Mouse (Mus musculus) embryonic facial prominence, embryonic 11.5 days (tissue): ENCODE data around the gene Msmo1. TPM values are rescaled to one million over a fixed set of nuclear protein-coding genes. Genes with fewer than 3 reads are reported as not detected.

Experiments used
- ATAC-seq: fragments of 200-750 bp; cut with Nextera tagmentation; replicated peaks from 2 replicates; pipeline ENCODE4 v1.8.0; 2017; ENCODE audit warnings: low read depth; ENCODE audit not compliant: insufficient number of reproducible peaks, low FRiP score, low TSS enrichment
- DNase-seq: peaks from one replicate; pipeline ENCODE4 v3.0.0-alpha.2; 2015; ENCODE audit warnings: low spot score
- H3K27ac ChIP-seq: fragments of 300-500 bp; sonication (generic); replicated peaks from 2 replicates; pipeline ENCODE4 v1.5.1; 2014; ENCODE audit warnings: mild to moderate bottlenecking, low read depth, low read length, control low read depth
- H3K27me3 ChIP-seq: fragments of 300-500 bp; sonication (generic); 2 replicates; pipeline ENCODE4 v1.6.1; 2014; ENCODE audit warnings: mild to moderate bottlenecking, low read length, moderate library complexity, mixed read lengths; ENCODE audit not compliant: control insufficient read depth, insufficient read depth
- H3K36me3 ChIP-seq: fragments of 300-500 bp; sonication (generic); replicated peaks from 2 replicates; pipeline ENCODE4 v1.6.1; 2014; ENCODE audit warnings: low read depth, mild to moderate bottlenecking, low read length, moderate library complexity, mixed read lengths; ENCODE audit not compliant: control insufficient read depth, insufficient read depth
- H3K4me1 ChIP-seq: fragments of 300-500 bp; sonication (generic); 2 replicates; pipeline ENCODE4 v1.6.1; 2014; ENCODE audit warnings: low read length, mixed read lengths; ENCODE audit not compliant: control insufficient read depth, insufficient read depth
- H3K4me2 ChIP-seq: fragments of 300-500 bp; sonication (generic); 2 replicates; pipeline ENCODE4 v1.6.1; 2014; ENCODE audit warnings: low read depth, mild to moderate bottlenecking, control low read depth, low read length, moderate library complexity
- H3K4me3 ChIP-seq: fragments of 300-500 bp; sonication (generic); 2 replicates; pipeline ENCODE4 v1.5.1; 2014; ENCODE audit warnings: low read depth, low read length, control low read depth
- H3K9ac ChIP-seq: fragments of 300-500 bp; sonication (generic); replicated peaks from 2 replicates; pipeline ENCODE4 v1.6.1; 2014; ENCODE audit warnings: mild to moderate bottlenecking, control low read depth, low read length
- H3K9me3 ChIP-seq: fragments of 300-500 bp; sonication (generic); replicated peaks from 2 replicates; pipeline ENCODE4 v1.6.1; 2016; ENCODE audit warnings: mild to moderate bottlenecking, low read length, inconsistent platforms, mixed read lengths; ENCODE audit not compliant: control insufficient read depth
- WGBS: fragments of 180-500 bp; shearing (Covaris S2); extraction: QIAGEN DNeasy Blood & Tissue Kit; methylation state at CpG from one replicate; pipeline ENCODE4 v1.1.7; 2014; 5-methylcytosine and 5-hydroxymethylcytosine counted together
- polyA plus RNA-seq: library from polyadenylated mRNA; unstranded; fragments of >200 nt; fragmentation: Nextera tagmentation; extraction: Ambion mirVana; gene quantifications from 2 replicates; pipeline ENCODE4 v1.2.1, GENCODE M21; 2014

Gene Msmo1
- polyA plus RNA-seq, 1 experiment from 2014 or later, result 154 TPM

- Histone ChIP-seq H3K27me3 (no peaks in the 10 kb centered on the region), H3K9ac (no peak overlapping the region), H3K9me3 (no peaks in the 10 kb centered on the region), H3K4me1 (no peaks in the 10 kb centered on the region), H3K4me3 (no peak overlapping the region), H3K27ac (no peak overlapping the region), H3K4me2 (no peak overlapping the region), H3K36me3 (no peaks in the 10 kb centered on the region)
- WGBS, result 51% methylated on average over 3 of the region's 3 CpGs
- no peak for DNase-seq
- ATAC-seq, result no peak
These were observed 51.1 kb downstream of the Msmo1 start for GRCm38 (mm10) chr8:64682501-64682900.

GRCm38 (mm10) chr8:64676381-64676780 is 57.2 kb downstream of the Msmo1 start:
- Histone ChIP-seq H3K4me1 (no peaks in the 10 kb centered on the region), H3K9ac (no peak overlapping the region), H3K27ac (no peak overlapping the region), H3K4me2 (no peak overlapping the region), H3K4me3 (no peak overlapping the region), H3K27me3 (no peaks in the 10 kb centered on the region), H3K9me3 (no peaks in the 10 kb centered on the region), H3K36me3 (no peaks in the 10 kb centered on the region)
- ATAC-seq (no peak), DNase-seq (no peak)
- 79% methylated on average over 2 of the region's 2 CpGs for WGBS

GRCm38 (mm10) chr8:64674951-64675585 is 58.5 kb downstream of the Msmo1 start:
- Histone ChIP-seq H3K36me3 (no peaks in the 10 kb centered on the region), H3K9ac (no peak overlapping the region), H3K4me3 (no peak overlapping the region), H3K27me3 (no peaks in the 10 kb centered on the region), H3K4me1 (no peaks in the 10 kb centered on the region), H3K27ac (no peak overlapping the region), H3K4me2 (no peak overlapping the region), H3K9me3 (no peaks in the 10 kb centered on the region)
- DNase-seq (no peak), ATAC-seq (no peak)
- 78% methylated on average over 8 of the region's 8 CpGs for WGBS

- H3K27me3 ChIP-seq, result no peaks in the 10 kb centered on the region
- H3K9me3 ChIP-seq, result no peaks in the 10 kb centered on the region
- H3K36me3 ChIP-seq, result no peaks in the 10 kb centered on the region
- 43% methylated on average over 2 of the region's 2 CpGs for WGBS
- H3K27ac ChIP-seq, result no peak overlapping the region
- no peak for ATAC-seq
- no peak overlapping the region for H3K4me2 ChIP-seq
- H3K9ac ChIP-seq, result no peak overlapping the region
- H3K4me3 ChIP-seq, result no peak overlapping the region
- DNase-seq, result no peak
- no peaks in the 10 kb centered on the region for H3K4me1 ChIP-seq
These were observed 60.7 kb downstream of the Msmo1 start for GRCm38 (mm10) chr8:64672920-64673319.

GRCm38 (mm10) chr8:64671937-64672336 is 61.7 kb downstream of the Msmo1 start:
- ATAC-seq (no peak), DNase-seq (no peak)
- H3K9ac ChIP-seq, result no peak overlapping the region
- H3K36me3 ChIP-seq, result no peaks in the 10 kb centered on the region
- H3K27me3 ChIP-seq, result no peaks in the 10 kb centered on the region
- no peaks in the 10 kb centered on the region for H3K9me3 ChIP-seq
- H3K4me2 ChIP-seq, result no peak overlapping the region
- H3K4me1 ChIP-seq, result no peaks in the 10 kb centered on the region
- WGBS, result 55% methylated on average over 1 of the region's 1 CpGs
- H3K27ac ChIP-seq, result no peak overlapping the region
- H3K4me3 ChIP-seq, result no peak overlapping the region

Other genes starting within 250 kb of the Msmo1 start
- 165 and 175 TPM in 2 replicates for gene Cpe, start 40.7 kb downstream of the Msmo1 start, polyA plus RNA-seq
- gene Klhl2, start 116.2 kb upstream of the Msmo1 start, polyA plus RNA-seq, result 10.5 and 13.9 TPM in 2 replicates
- gene Tmem192, start 213.4 kb upstream of the Msmo1 start, polyA plus RNA-seq, result 17.6 and 21.4 TPM in 2 replicates